Mouse (Mus musculus): ENCODE data around the gene Trex1.

GRCm38 (mm10) chr9:109105648-109106047 is 46.1 kb upstream of the Trex1 start:
- no peak for TF ChIP-seq CEBPB (IDR thresholded peaks at IDR 0.05; ENCODE audit: insufficient read depth, poor library complexity, severe bottlenecking)
- no peak for TF ChIP-seq MYOD1 (IDR thresholded peaks at IDR 0.05; ENCODE audit: control insufficient read depth in 1 of 3, insufficient read length in 2 of 3, low read depth in 2 of 3)
- TF ChIP-seq MAX (IDR thresholded peaks at IDR 0.05; ENCODE audit: low read depth) = no peak
- no peak for TF ChIP-seq POLR2A (IDR thresholded peaks at IDR 0.05; ENCODE audit: insufficient read length, low read depth)
- no peak for TF ChIP-seq E2F4 (IDR thresholded peaks at IDR 0.05; ENCODE audit: insufficient read depth)
- no peak for TF ChIP-seq SRF (IDR thresholded peaks at IDR 0.05; ENCODE audit: control insufficient read depth, insufficient read length, low read depth)
- no peak for TF ChIP-seq POLR2AphosphoS2 (IDR thresholded peaks at IDR 0.05; ENCODE audit: insufficient read length, low read depth)
- TF ChIP-seq MYOG (IDR thresholded peaks at IDR 0.05; ENCODE audit: control insufficient read depth in 1 of 3, insufficient read depth in 1 of 3, insufficient read length in 2 of 3, low read depth in 2 of 3) = no peak
- no peak for TF ChIP-seq USF1 (IDR thresholded peaks at IDR 0.05; ENCODE audit: low read depth)

Measured in myocyte (in vitro differentiated cells).